Mouse (Mus musculus) embryo, embryonic 10 days (tissue): ENCODE results near the gene Hat1.
A peak's percentile ranks its signal among the peaks of the same experiment; 100 is the strongest.

Experiments used
- DNase-seq: peaks from one replicate; pipeline ENCODE4 v3.0.0-alpha.2; 2015; ENCODE audit warnings: low spot score

Gene Hat1

DNA sequence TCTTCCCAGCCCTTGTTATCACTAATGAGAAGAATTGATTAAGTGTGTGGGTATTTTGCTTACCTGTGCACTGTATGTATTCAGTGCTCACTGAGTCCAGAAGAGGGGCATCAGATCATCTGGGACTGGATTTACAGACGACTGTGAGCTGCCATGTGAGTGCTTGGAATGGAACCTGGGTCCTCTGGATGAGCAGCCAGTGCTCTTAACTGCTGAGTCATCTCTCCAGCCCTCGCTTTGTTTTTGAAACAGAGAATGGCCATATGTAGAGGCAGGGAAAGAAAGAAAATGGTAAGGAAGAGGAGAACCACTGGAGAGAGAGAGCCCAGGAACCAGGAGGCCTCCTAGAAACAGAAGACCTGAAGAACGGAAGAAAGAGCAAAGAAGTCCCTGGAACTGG, 73.8 kb downstream of the Hat1 start:
- no peak for DNase-seq

DNA sequence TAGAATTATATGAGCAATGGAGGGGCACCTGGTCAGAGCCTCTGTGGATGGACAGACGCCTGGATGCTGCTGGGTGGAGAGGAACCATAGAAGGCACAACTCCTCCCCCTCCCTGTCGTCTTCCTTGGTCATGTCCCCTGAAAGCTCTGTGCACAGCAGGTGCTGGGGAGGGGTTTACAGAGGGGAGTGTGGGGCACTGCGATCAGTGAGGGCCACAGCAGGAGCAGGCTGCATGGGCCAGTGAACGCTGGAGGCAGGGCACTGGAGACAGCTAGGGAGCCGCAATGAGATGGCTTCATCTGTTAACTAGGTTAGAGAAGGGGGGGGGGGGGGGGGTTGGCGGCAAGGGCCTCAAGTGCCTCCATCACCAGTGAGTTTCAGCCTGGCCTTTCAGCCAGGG, 77.3 kb downstream of the Hat1 start:
- no peak for DNase-seq

DNA sequence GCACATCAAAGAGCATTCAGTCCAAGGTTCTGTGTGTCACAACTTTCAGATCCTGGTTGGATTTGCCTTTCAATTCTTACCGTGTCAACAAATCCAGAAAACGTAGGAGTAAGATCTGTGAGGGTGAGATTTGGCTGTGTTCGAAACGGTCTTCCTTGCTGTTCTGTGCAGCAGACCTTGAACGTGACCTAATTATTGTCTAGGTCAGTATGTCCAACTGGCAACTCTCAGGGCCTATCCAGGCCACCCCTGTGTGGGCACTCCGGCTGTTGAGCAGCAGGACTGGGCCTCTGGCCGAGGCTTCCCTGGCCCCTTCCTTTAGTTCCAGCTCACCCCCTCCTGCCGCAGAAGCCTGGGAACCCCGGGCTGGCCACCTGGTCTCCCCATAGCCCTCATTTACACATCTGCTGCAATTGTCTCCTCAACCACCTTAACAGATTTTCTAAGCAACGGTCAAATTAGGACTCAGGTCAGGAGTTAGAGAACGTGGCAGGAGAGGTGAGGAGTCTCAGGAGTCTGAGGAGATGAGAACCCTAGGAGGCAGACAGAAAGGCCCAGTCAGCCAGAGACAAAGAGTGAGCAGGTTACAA, 78.2 kb downstream of the Hat1 start:
- no peak for DNase-seq

- no peak for DNase-seq
Observed at GRCm38 (mm10) chr2:71471094-71471493, 82.3 kb downstream of the Hat1 start.

- DNase-seq: peak; percentile 42
Observed at GRCm38 (mm10) chr2:71473830-71474229, 85.1 kb downstream of the Hat1 start.

GRCm38 (mm10) chr2:71474345-71474744, 85.6 kb downstream of the Hat1 start:
- DNase-seq: peak; percentile 34

DNA sequence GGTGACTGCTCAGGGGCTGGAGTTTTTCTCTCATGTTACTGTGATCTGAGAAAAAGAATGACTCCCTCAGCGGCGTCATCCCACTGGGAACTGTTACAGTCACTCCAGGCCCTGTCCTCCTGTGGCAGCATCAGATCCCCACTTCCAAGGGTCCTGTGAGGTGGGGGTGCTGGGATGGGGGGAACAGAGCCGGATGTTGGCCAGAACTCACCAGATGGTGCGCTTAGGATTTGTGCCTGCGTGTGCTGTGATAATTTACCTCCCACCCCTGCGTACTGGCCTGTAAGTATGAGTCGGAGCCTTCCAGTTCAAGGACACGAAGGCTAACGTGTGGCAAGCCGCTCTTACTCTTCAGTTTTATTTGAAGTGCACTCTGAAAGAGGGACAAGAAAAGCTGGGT, 86.6 kb downstream of the Hat1 start:
- no peak for DNase-seq

- no peak for DNase-seq
Observed at GRCm38 (mm10) chr2:71475760-71476159, 87.0 kb downstream of the Hat1 start.

DNA sequence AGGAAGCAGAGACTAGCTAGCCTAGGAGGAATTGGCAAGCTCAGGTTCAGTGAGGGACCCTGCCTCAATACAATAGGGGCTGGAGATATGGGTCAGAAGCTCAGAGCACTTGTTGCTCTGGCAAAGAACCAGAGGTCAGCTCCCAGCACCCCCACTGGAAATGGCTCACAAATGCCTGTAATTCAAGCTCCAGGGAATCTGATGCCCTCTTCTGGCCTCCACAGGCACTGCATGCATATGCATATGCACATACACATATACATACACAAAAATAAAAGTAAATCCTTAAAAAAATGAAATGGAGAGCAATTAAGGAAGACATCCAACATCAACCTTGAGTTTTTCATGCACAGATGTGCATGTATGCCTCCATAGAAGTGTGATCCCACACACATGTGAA, 89.0 kb downstream of the Hat1 start:
- no peak for DNase-seq

GRCm38 (mm10) chr2:71479917-71480316, 91.2 kb downstream of the Hat1 start:
- peak; percentile 77 for DNase-seq

DNA sequence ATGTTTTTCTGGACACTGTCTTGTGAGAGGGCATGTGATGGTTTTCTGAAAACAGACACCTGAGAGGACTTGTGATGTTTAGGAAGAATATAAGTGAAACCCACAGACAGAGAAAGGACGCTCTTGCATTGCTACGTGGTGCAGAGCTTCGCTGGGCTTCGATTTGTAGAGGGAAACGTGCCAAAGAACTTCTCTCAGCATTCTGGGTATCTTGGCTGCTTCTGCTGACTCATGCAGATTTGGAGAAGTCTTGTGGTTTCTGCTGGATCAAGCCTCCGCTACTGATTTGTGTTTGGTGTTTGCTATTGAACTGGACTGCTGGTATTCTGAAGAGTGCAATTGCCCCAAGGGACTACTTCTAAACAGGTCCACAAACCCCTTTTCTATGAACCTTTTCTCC, 93.1 kb downstream of the Hat1 start:
- DNase-seq: no peak

DNA sequence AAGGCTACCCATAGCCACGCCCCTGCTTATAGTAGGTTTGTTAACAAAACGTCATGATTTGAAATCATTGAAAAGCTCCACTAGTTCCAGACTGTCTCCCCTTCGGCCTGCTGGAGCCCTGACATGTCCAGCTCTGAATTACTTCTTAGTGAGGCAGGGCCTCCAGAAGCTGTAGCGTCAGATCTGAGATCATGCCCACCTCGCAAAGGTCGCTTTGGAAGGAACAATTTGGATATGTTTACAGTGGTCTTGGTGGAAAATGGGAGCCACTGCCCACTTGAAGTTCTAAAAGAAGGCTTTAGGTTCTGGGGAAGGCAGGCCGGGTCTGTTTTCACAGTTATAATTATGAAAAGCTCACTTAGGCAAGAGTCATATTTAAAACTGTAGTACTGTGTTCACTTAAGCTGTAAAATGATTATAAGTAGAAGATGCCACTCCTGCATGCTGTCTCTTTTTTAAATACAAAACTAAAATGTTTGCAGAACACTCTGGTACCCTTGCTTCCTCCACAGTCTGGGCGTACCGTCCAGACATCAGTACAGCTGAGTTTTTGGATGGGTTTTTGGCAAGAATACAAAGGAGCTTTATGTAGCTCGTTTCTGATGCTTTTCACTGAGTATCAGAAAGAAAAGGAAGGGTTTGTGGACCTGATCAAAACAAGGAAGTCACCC, 94.4 kb downstream of the Hat1 start:
- no peak for DNase-seq

DNA sequence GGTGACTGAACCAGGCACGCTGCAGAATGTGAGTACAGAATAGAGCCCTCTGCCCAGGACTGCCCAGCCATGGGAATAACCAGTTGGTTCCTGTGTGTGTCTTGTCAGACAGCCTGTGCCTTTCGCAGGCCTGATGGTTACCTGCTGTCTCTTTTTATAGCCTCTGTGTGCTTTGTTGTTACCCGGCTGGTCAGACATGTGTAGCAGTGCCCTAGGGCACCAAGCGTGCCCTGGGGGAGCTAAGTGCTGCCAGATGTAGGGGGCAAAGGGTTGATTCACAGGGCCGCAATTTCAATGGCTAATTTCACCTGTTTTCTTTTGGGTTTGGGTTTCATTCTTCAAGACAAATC, 94.9 kb downstream of the Hat1 start:
- peak; percentile 32 for DNase-seq
